Mouse (Mus musculus): Measurements from ENCODE around the gene Gm14410. TPM values are rescaled to one million over a fixed set of nuclear protein-coding genes. Genes with fewer than 3 reads are reported as not detected.

Gene Gm14410
- polyA plus RNA-seq (2012; rRNA removed), result 1.4 and 1.8 TPM in 2 replicates

DNA sequence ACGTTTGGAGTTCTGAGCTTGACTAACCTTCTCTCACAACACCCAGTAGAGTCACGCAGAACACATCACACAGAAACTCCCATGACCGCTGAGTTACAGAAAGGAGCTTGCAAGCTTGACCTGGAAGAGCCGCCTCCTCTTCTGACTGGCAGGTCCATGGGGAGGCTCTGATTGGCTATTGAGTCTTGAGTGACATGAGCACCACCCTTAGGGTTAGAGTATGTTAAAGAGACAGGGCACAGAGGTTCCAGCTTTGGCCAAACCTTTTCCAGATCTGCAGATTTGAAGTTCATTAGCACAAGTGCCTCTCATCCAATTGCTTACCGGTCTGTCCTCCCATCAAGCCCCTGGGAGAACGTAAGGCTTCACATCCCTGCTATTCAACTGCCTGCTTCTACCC lies at the start of gene Gm14410:
Gm14410 (minus strand) TSS at position 81 of the 400 bp plus-strand sequence.

Other genes starting within 250 kb of the Gm14410 start
- 0.23 TPM in 1 of 2 replicates, not detected in the other for gene Gm14419, start 205.5 kb downstream of the Gm14410 start, polyA plus RNA-seq (2012; rRNA removed)
- gene Gm14401, start 132.1 kb downstream of the Gm14410 start, polyA plus RNA-seq (2012; rRNA removed), result not detected in 2 replicates
- gene Gm14409, start 60.6 kb upstream of the Gm14410 start, polyA plus RNA-seq (2012; rRNA removed), result not detected in 2 replicates
- not detected in 2 replicates for gene Gm14412, start 117.9 kb upstream of the Gm14410 start, polyA plus RNA-seq (2012; rRNA removed)
- 0.13 and 0.57 TPM in 2 replicates for gene Gm14418, start 191.9 kb upstream of the Gm14410 start, polyA plus RNA-seq (2012; rRNA removed)